Mouse (Mus musculus) liver, postnatal 0 days (tissue): ENCODE data around the gene Lingo3. TPM values are rescaled to one million over a fixed set of nuclear protein-coding genes. Genes with fewer than 3 reads are reported as not detected.

Source experiments
- ATAC-seq: fragments of 200-750 bp; cut with Nextera tagmentation; 2 replicates; pipeline ENCODE4 v1.8.0; 2017; ENCODE audit warnings: mild to moderate bottlenecking, moderate library complexity
- DNase-seq: peaks from one replicate; pipeline ENCODE4 v3.0.0-alpha.2; 2016
- H3K27ac ChIP-seq: fragments of 300-500 bp; sonication (generic); 2 replicates; pipeline ENCODE4 v1.5.1; 2014; ENCODE audit warnings: antibody characterized with exemption, moderate library complexity, mild to moderate bottlenecking, low read depth
- H3K27me3 ChIP-seq: fragments of 300-500 bp; sonication (generic); 2 replicates; pipeline ENCODE4 v1.6.1; 2014; ENCODE audit warnings: low read length, control low read depth, mixed read lengths; ENCODE audit not compliant: insufficient read depth
- H3K36me3 ChIP-seq: fragments of 300-500 bp; sonication (generic); replicated peaks from 2 replicates; pipeline ENCODE4 v1.6.1; 2014; ENCODE audit warnings: mild to moderate bottlenecking, control low read depth, low read length, moderate library complexity, mixed read lengths; ENCODE audit not compliant: insufficient read depth
- H3K4me1 ChIP-seq: fragments of 300-500 bp; sonication (generic); 2 replicates; pipeline ENCODE4 v1.6.1; 2014; ENCODE audit warnings: antibody characterized with exemption, mild to moderate bottlenecking, control low read depth; ENCODE audit not compliant: insufficient read depth
- H3K4me2 ChIP-seq: fragments of 300-500 bp; sonication (generic); 2 replicates; pipeline ENCODE4 v1.6.1; 2014; ENCODE audit warnings: low read depth, mild to moderate bottlenecking, low read length, moderate library complexity, mixed read lengths
- H3K4me3 ChIP-seq: fragments of 300-500 bp; sonication (generic); 2 replicates; pipeline ENCODE4 v1.5.1; 2014; ENCODE audit warnings: low read depth, low read length
- H3K9ac ChIP-seq: fragments of 300-500 bp; sonication (generic); replicated peaks from 2 replicates; pipeline ENCODE4 v1.6.1; 2014; ENCODE audit warnings: mild to moderate bottlenecking, moderate library complexity
- H3K9me3 ChIP-seq: fragments of 300-500 bp; sonication (generic); 2 replicates; pipeline ENCODE4 v1.6.1; 2016; ENCODE audit warnings: mild to moderate bottlenecking, control low read depth, low read length, mixed read lengths
- CTCF ChIP-seq: sonication (generic); IDR thresholded peaks from 2 replicates; pipeline ENCODE4 v1.5.1; 2016; ENCODE audit warnings: antibody characterized with exemption, low read depth
- EP300 ChIP-seq: IDR thresholded peaks from 2 replicates; pipeline ENCODE4 v1.6.1; 2016; ENCODE audit warnings: antibody characterized with exemption, low read depth, mild to moderate bottlenecking
- WGBS: fragments of 180-500 bp; shearing (Covaris S2); extraction: QIAGEN DNeasy Blood & Tissue Kit; methylation state at CpG from one replicate; pipeline ENCODE4 v1.1.7; 2014; ENCODE audit not compliant: insufficient replicate concordance; 5-methylcytosine and 5-hydroxymethylcytosine counted together
- polyA plus RNA-seq: library from polyadenylated mRNA; unstranded; fragments of >200 nt; fragmentation: Nextera tagmentation; extraction: Ambion mirVana; gene quantifications from 2 replicates; pipeline ENCODE4 v1.2.1, GENCODE M21; 2015

The Lingo3 gene
- polyA plus RNA-seq, 1 experiment from 2014 or later, result not detected

DNA sequence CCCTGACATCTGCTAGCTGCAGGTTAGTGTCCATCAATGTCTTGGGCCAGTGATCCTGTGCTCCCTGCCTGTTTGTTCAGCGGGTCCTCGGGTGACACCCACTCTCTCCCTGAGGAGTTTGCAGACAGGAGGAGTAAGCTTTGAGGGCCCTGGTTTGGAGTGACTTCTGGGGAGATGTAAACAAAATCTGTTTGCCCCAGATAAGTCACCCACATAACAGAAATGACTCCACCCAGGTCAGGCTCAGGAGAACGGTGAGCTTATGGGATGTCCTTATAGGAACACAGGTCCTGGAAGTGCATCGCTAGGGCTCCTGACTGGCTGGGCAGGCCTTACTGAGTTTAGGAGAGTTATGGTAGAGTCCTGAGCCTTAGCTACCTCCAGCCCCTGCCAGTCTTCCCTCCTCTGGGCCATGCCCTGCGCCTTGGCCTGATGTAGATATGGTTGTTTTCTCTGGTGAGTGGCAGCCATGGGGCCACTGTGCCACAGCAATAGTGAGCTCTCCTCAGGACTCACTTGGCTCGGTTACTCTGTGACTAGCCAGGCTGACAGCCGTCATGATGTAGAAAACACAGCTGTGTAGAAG lies 14.6 kb upstream of the Lingo3 start:
- Histone ChIP-seq H3K27me3 (no peaks in the 10 kb centered on the region), H3K9ac (peak overlapping the region; percentile 86), H3K4me3 (peak overlapping the region; percentile 90), H3K27ac (peak overlapping the region; percentile 98), H3K4me1 (peaks cover 38% of the 10 kb centered on the region), H3K4me2 (peak overlapping the region; percentile 98), H3K36me3 (peaks cover 28% of the 10 kb centered on the region), H3K9me3 (no peaks in the 10 kb centered on the region)
- ATAC-seq (peak; percentile 83), DNase-seq (peak; percentile 72)
- no peak for TF ChIP-seq CTCF
- TF ChIP-seq EP300, result peak; percentile 97
- 50% methylated on average over 7 of the region's 7 CpGs for WGBS

DNA sequence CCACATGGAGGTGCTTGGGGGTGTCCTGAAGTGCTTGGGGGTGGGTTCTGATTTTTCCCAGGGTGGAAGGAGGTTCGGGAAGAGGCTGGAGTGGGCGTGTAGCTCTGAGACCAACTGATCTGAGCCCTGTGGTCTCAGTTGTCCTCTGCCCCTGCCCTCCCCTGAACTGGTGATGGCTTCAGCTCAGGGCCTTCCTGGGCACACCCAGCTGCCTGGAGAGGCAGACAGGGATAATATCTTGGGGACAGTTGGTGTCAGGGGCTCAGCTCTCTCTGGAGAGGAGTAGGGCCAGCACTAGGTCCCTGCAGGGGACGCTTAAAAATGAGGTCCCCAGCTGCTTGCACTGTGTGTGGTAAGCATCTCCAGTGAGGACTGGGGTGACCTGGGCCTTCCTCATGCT lies 14.0 kb upstream of the Lingo3 start:
- no peak for TF ChIP-seq EP300
- no peak for TF ChIP-seq CTCF
- ATAC-seq (peak; percentile 62), DNase-seq (peak; percentile 54)
- Histone ChIP-seq H3K4me1 (peaks cover 38% of the 10 kb centered on the region), H3K27ac (peak overlapping the region; percentile 98), H3K9ac (peak overlapping the region; percentile 86), H3K27me3 (no peaks in the 10 kb centered on the region), H3K4me3 (peak overlapping the region; percentile 90), H3K36me3 (peaks cover 25% of the 10 kb centered on the region), H3K4me2 (peak overlapping the region; percentile 98), H3K9me3 (no peaks in the 10 kb centered on the region)
- 69% methylated on average over 3 of the region's 3 CpGs for WGBS

DNA sequence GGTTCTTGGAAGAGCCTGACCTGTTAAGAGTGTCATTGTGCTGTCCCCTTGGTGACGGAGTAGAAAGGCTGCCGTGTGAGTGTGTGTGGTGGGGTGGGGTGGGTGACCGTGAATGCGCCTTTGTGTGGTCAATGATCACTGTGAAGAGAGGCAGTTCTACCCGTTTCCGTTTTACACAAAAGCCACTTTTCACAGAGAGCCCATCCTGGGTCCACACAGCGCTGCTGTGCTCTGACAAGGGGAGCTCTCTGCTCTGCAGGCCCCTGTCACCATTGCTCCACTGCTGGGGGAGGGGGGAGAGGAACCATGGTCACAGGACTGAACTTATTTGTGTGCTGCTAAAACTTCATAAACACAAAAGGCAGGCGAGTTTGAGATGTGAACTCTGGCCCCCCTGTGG lies 13.5 kb upstream of the Lingo3 start:
- H3K4me2 ChIP-seq, result peak overlapping the region; percentile 98
- no peak for TF ChIP-seq EP300
- H3K9ac ChIP-seq, result peak overlapping the region; percentile 86
- H3K9me3 ChIP-seq, result no peaks in the 10 kb centered on the region
- peak overlapping the region; percentile 90 for H3K4me3 ChIP-seq
- H3K27me3 ChIP-seq, result no peaks in the 10 kb centered on the region
- DNase-seq (no peak), ATAC-seq (no peak)
- H3K36me3 ChIP-seq, result peaks cover 22% of the 10 kb centered on the region
- H3K4me1 ChIP-seq, result peaks cover 35% of the 10 kb centered on the region
- peak overlapping the region; percentile 98 for H3K27ac ChIP-seq
- WGBS, result 59% methylated on average over 8 of the region's 8 CpGs

DNA sequence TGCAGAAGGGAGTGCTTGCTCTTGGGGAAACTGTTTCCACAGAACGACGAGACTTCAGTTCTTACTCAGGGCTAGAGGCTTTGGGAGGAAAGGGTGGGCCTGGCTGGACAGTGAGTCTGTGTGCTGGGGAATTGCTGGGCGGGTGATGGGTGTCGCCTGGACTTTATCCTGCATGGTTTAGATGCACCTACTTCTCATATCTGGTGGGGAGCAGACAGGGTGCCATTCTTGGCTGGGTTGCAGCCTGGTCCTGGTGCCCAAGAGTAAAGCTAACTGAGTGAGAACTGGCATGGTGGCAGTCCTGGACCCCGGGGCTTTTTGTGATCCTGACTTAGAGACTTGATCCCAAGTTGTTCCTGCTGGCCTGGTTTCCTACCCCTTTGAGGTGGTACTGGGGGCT lies 13.1 kb upstream of the Lingo3 start:
- no peaks in the 10 kb centered on the region for H3K9me3 ChIP-seq
- no peak for TF ChIP-seq CTCF
- TF ChIP-seq EP300, result peak; percentile 46; the same call in 1 of the 2 replicates
- WGBS, result 61% methylated on average over 5 of the region's 5 CpGs
- H3K36me3 ChIP-seq, result peaks cover 19% of the 10 kb centered on the region
- peak overlapping the region; percentile 90 for H3K4me3 ChIP-seq
- H3K4me1 ChIP-seq, result peaks cover 35% of the 10 kb centered on the region
- peak overlapping the region; percentile 98 for H3K4me2 ChIP-seq
- ATAC-seq (peak; percentile 2; the same call in 1 of the 2 replicates), DNase-seq (peak; percentile 55)
- peak overlapping the region; percentile 98 for H3K27ac ChIP-seq
- no peaks in the 10 kb centered on the region for H3K27me3 ChIP-seq
- peak overlapping the region; percentile 86 for H3K9ac ChIP-seq

DNA sequence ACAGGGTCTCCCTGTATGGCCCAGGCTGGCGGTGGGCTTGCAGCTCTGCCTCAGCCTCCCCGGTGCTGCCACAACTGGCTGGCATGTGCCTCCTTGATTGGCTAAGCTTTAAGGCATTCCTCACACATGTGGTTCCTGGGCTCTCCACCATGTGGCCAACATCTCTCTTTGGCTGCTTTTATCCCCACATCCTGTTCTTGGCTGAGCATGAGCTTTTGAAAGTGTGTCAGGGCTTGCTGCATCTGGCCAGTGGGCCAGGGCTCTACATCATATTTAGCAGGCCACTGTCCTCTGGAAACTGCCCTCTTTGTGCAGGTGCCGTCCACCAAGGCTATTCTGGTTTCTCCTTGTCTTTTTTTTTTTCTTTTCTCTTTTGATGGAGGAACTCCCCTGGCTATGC lies 12.4 kb upstream of the Lingo3 start:
- peaks cover 35% of the 10 kb centered on the region for H3K4me1 ChIP-seq
- peak; percentile 42 for DNase-seq
- no peak for ATAC-seq

DNA sequence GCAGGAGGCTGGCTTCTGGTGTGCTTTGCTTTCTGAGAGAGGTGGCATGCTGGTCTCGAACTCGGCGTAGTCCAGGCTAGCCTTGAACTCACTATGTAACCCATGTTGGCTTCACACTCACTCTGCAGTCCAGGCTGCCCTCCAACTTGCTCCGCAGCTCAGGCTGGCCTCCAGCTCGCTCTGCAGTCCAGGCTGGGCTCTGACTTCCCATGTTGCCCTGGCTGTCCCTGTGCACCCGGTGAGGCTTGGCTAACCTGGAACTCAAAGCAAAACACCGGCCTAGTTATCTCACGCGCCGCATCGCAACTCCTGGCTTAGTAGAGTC lies 11.9 kb upstream of the Lingo3 start:
- H3K4me3 ChIP-seq, result peak overlapping the region; percentile 90
- peaks cover 16% of the 10 kb centered on the region for H3K36me3 ChIP-seq
- peak overlapping the region; percentile 86 for H3K9ac ChIP-seq
- no peak for ATAC-seq
- no peaks in the 10 kb centered on the region for H3K27me3 ChIP-seq
- DNase-seq, result peak; percentile 42
- H3K27ac ChIP-seq, result peak overlapping the region; percentile 98
- peak overlapping the region; percentile 98 for H3K4me2 ChIP-seq
- no peaks in the 10 kb centered on the region for H3K9me3 ChIP-seq
- WGBS, result 16% methylated on average over 11 of the region's 11 CpGs
- TF ChIP-seq EP300 (no peak), CTCF (no peak)
- peaks cover 35% of the 10 kb centered on the region for H3K4me1 ChIP-seq

More for the DNA sequence above, 12.4 kb upstream of the Lingo3 start:
- peak overlapping the region; percentile 98 for H3K4me2 ChIP-seq
- H3K27me3 ChIP-seq, result no peaks in the 10 kb centered on the region
- H3K36me3 ChIP-seq, result peaks cover 19% of the 10 kb centered on the region
- H3K9me3 ChIP-seq, result no peaks in the 10 kb centered on the region
- WGBS, result 53% methylated on average over 3 of the region's 3 CpGs
- H3K4me3 ChIP-seq, result peak overlapping the region; percentile 90
- TF ChIP-seq EP300, result 0 out of 2 replicates have a peak, but pooled peaks have one; percentile 28
- peak; percentile 43 for TF ChIP-seq CTCF
- H3K9ac ChIP-seq, result peak overlapping the region; percentile 86
- H3K27ac ChIP-seq, result peak overlapping the region; percentile 98
